Mouse (Mus musculus) embryonic fibroblast, embryonic 13.5 days (primary cell): ENCODE measurements around the gene Rapgef2. TPM values are rescaled to one million over a fixed set of nuclear protein-coding genes. Genes with fewer than 3 reads are reported as not detected.
A peak's percentile ranks its signal among the peaks of the same experiment; 100 is the strongest.

Source experiments
- H3K27ac ChIP-seq: 2 replicates; pipeline ENCODE4 v1.5.1; 2012; ENCODE audit warnings: low read length, control low read depth, inconsistent platforms; ENCODE audit not compliant: insufficient read depth
- H3K4me1 ChIP-seq: 2 replicates; pipeline ENCODE4 v1.6.1; 2011; ENCODE audit warnings: low read length; ENCODE audit not compliant: control insufficient read depth, insufficient read depth
- H3K4me3 ChIP-seq: 2 replicates; pipeline ENCODE4 v1.5.1; 2011; ENCODE audit warnings: mild to moderate bottlenecking, control low read depth, low read length; ENCODE audit not compliant: insufficient read depth
- CTCF ChIP-seq: IDR thresholded peaks from 2 replicates; pipeline ENCODE4 v1.5.1; 2011; ENCODE audit warnings: mild to moderate bottlenecking, control low read depth, low read length, moderate library complexity, borderline replicate concordance; ENCODE audit not compliant: insufficient read depth
- POLR2A ChIP-seq: IDR thresholded peaks from 2 replicates; pipeline ENCODE4 v1.6.1; 2011; ENCODE audit warnings: low read depth, mild to moderate bottlenecking, control low read depth, low read length, moderate library complexity
- polyA plus RNA-seq: library from polyadenylated mRNA; stranded (reverse); fragments of >200 nt; gene quantifications from 2 replicates; pipeline ENCODE4 v1.2.4, GENCODE M21; 2011; ENCODE audit warnings: low read depth; ENCODE audit not compliant: missing spikeins, insufficient read length

Gene Rapgef2
- polyA plus RNA-seq, 1 experiment, result 21.7 TPM

- H3K4me3 ChIP-seq, result no peak overlapping the region
- no peak for TF ChIP-seq CTCF
- no peak for TF ChIP-seq POLR2A
- no peak overlapping the region for H3K27ac ChIP-seq
- H3K4me1 ChIP-seq, result peaks cover 17% of the 10 kb centered on the region
Measured at GRCm38 (mm10) chr3:79193001-79193400, 93.3 kb downstream of the Rapgef2 start.

- TF ChIP-seq POLR2A, result no peak
- TF ChIP-seq CTCF, result no peak
- no peak overlapping the region for H3K4me3 ChIP-seq
- peaks cover 17% of the 10 kb centered on the region for H3K4me1 ChIP-seq
- no peak overlapping the region for H3K27ac ChIP-seq
Measured at GRCm38 (mm10) chr3:79191981-79192380, 94.3 kb downstream of the Rapgef2 start.

- H3K4me3 ChIP-seq, result no peak overlapping the region
- no peak for TF ChIP-seq POLR2A
- TF ChIP-seq CTCF, result no peak
- H3K4me1 ChIP-seq, result peaks cover 17% of the 10 kb centered on the region
- no peak overlapping the region for H3K27ac ChIP-seq
Measured at GRCm38 (mm10) chr3:79191471-79191870, 94.8 kb downstream of the Rapgef2 start.

GRCm38 (mm10) chr3:79190377-79190776 is 95.9 kb downstream of the Rapgef2 start:
- Histone ChIP-seq H3K4me3 (no peak overlapping the region), H3K27ac (no peak overlapping the region), H3K4me1 (peaks cover 17% of the 10 kb centered on the region)
- TF ChIP-seq POLR2A, result no peak
- TF ChIP-seq CTCF, result no peak

- Histone ChIP-seq H3K27ac (no peak overlapping the region), H3K4me3 (no peak overlapping the region), H3K4me1 (peaks cover 5% of the 10 kb centered on the region)
- TF ChIP-seq CTCF, result no peak
- no peak for TF ChIP-seq POLR2A
Measured at GRCm38 (mm10) chr3:79187912-79188311, 98.4 kb downstream of the Rapgef2 start.

GRCm38 (mm10) chr3:79182290-79182689 is 104.0 kb downstream of the Rapgef2 start:
- Histone ChIP-seq H3K4me3 (no peak overlapping the region), H3K27ac (peak overlapping the region; percentile 69), H3K4me1 (peaks cover 14% of the 10 kb centered on the region)
- TF ChIP-seq POLR2A (no peak), CTCF (no peak)

- H3K27ac ChIP-seq, result peak overlapping the region; percentile 69
- H3K4me3 ChIP-seq, result peak overlapping the region; percentile 24; the same call in 1 of the 2 replicates
- TF ChIP-seq CTCF (no peak), POLR2A (peak; percentile 53; the same call in 1 of the 2 replicates)
- H3K4me1 ChIP-seq, result peaks cover 15% of the 10 kb centered on the region
Measured at GRCm38 (mm10) chr3:79181248-79181991, 104.9 kb downstream of the Rapgef2 start.

- Histone ChIP-seq H3K4me1 (peaks cover 15% of the 10 kb centered on the region), H3K27ac (0 out of 2 replicates have a peak overlapping the region, but pooled peaks have one; percentile 13), H3K4me3 (peak overlapping the region; percentile 49)
- no peak for TF ChIP-seq POLR2A
- TF ChIP-seq CTCF, result no peak
Measured at GRCm38 (mm10) chr3:79180086-79180485, 106.2 kb downstream of the Rapgef2 start.

GRCm38 (mm10) chr3:79179499-79180053 is 106.7 kb downstream of the Rapgef2 start:
- Histone ChIP-seq H3K27ac (no peak overlapping the region; the same call in 1 of the 2 replicates), H3K4me1 (peaks cover 15% of the 10 kb centered on the region), H3K4me3 (peak overlapping the region; percentile 49)
- 0 out of 2 replicates have a peak, but pooled peaks have one; percentile 3 for TF ChIP-seq CTCF
- TF ChIP-seq POLR2A, result no peak

GRCm38 (mm10) chr3:79178708-79179107 is 107.6 kb downstream of the Rapgef2 start:
- H3K4me3 ChIP-seq, result peak overlapping the region; percentile 2; the same call in 1 of the 2 replicates
- no peak overlapping the region for H3K27ac ChIP-seq
- TF ChIP-seq CTCF (no peak), POLR2A (no peak)

GRCm38 (mm10) chr3:79178070-79178469 is 108.2 kb downstream of the Rapgef2 start:
- TF ChIP-seq CTCF (no peak), POLR2A (no peak)
- Histone ChIP-seq H3K4me3 (no peak overlapping the region), H3K4me1 (peaks cover 15% of the 10 kb centered on the region), H3K27ac (no peak overlapping the region)

More at GRCm38 (mm10) chr3:79178708-79179107, 107.6 kb downstream of the Rapgef2 start:
- H3K4me1 ChIP-seq, result peaks cover 15% of the 10 kb centered on the region
